Mouse (Mus musculus): ENCODE data around the gene Cdk14. TPM values are rescaled to one million over a fixed set of nuclear protein-coding genes. Genes with fewer than 3 reads are reported as not detected.

Gene Cdk14
- 0.63 TPM in 1 of 2 replicates, not detected in the other for total RNA-seq (2015; ENCODE audit: low replicate concordance)
- total RNA-seq (2017; ENCODE audit: low replicate concordance) = 0.56 and 0.60 TPM in 2 replicates

DNA sequence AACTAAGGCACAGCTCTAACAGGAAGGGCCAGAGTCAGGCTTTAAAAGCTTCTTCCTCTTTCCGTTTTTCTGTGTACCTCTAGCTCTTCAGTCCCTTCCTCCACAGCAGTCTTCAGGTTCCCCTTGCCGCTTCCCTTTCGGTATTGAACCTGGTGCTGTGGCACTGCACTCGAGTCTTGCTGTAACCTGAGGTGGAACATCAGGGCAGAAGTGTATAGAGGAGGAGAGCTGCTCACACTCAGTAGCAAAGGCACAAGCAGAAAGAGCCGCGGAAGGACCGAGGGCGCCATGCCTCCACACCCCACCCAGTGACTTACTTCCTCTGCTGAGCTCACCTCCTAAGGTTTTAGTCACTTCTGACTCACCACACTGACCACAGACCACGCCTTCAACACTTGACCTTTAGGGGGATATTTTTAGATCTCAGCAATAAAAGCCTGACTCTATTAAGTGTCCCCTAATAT, at the start of gene Cdk14:
Gene Cdk14 (minus strand): TSS at position 321 of the 464 bp plus-strand sequence.
- ATAC-seq (replicated peaks; ENCODE audit: low FRiP score, poor library complexity, severe bottlenecking) = no peak

DNA sequence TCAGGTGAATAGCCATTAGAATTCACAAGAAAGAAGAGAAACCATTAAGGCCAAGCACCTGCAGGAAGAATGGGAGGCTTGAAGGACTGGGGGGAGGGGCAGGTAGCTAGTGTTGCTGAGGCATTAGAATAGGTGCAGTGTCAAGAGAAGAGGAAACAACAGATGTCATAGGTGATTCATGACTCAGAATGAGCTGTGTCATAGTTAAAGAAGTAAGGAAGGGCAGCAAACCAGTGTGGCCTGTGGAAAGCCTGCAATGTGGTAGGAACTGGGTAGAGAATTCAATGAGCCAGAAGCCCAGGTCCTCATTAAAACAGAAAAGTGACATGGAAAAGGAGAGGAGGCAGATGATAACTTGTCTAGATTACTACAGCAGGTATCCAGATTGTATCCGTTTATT, 45.1 kb upstream of the Cdk14 start:
- ATAC-seq (replicated peaks; ENCODE audit: low FRiP score, poor library complexity, severe bottlenecking) = no peak

DNA sequence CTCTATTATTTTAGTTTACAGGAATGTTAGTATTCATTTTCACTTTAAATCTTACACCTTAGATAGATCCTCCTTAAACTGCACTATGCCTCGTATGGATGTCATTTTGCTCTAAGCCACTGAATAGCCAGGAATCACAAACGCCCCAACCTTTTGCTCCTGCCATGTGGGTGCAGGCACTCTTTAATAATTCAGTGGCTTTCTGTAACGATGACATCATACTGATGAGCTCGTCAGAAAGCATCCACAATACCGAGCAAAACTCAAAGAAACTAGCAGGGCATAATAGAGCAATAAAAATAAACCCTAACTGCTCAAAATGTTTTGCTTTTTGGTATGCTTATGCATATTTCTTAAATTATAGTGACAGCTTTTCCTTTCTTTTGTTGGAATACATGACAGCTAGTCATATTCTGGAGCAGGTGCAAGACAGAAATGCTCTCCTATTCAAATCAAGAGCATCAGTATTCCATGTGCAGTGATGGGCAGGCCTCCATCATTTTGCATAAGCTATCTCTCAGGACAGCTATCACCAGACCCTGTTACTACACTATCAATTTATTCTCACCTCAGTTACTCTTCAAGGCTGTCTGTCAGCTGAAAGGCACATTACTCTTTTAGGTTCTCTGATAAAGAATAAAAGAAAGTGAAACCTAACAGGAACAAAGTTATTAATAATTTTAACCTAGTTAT, 11.8 kb upstream of the Cdk14 start:
- no peak for ATAC-seq (replicated peaks; ENCODE audit: low FRiP score, poor library complexity, severe bottlenecking)

DNA sequence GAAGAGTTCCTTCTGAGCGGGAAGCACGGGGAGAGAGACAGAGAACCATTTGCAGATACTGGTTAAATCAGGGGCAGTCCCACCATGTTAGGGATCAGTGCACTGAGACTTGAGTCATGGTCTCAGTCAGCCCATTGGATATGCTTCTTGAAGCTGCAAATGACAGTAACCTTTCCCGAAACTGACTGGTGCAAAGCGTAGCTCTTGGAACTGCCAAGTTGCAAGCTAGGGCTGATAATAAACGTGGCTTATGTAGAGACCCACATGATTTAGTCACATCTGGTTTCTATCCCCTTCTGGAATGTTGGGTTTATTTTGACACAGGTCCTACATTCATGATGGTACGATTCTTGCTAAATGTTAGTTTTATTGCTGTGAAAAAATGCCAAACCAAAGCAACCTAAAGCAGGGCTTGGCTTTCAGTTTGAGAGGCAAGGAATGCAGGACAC, 3.6 kb upstream of the Cdk14 start:
- no peak for ATAC-seq (replicated peaks; ENCODE audit: low FRiP score, poor library complexity, severe bottlenecking)

DNA sequence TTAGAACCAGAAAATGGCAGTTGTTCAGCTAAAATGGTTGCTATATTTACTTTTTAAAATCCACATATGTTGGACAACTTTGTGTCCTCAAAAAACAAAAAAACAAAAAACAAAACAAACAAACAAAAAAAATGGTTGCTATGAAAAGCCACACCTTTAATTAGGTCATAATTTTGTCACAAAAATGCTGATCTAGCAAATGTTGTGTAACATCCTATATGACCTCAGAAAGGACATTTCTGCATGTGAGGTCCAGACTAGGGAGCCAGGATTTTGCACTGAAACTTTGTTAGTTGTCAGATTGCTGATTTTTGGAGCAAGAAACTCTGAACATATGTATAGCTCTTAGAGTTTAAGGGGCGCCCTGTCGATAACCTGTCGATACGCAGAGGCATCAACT, 3.0 kb upstream of the Cdk14 start:
- ATAC-seq (replicated peaks; ENCODE audit: low FRiP score, poor library complexity, severe bottlenecking) = no peak

DNA sequence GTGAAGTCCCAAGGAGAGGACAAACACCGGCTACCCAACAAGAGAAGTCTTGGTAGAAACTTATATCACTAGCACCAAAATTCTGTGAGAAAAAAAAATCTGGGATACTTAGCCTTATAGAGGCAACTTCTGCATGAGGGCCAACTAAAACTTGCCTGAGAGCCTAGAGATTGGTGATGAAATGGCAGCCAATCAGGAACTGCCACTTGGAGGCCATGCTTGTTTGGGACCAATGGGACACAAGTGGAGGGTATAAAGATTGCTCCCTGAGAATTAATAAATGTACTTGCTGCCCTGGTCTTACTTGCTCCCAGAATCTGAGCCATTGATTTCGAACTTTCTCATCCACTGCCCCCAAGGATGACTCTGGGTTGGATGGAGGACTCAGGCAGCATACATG, 1.3 kb upstream of the Cdk14 start:
- no peak for ATAC-seq (replicated peaks; ENCODE audit: low FRiP score, poor library complexity, severe bottlenecking)

DNA sequence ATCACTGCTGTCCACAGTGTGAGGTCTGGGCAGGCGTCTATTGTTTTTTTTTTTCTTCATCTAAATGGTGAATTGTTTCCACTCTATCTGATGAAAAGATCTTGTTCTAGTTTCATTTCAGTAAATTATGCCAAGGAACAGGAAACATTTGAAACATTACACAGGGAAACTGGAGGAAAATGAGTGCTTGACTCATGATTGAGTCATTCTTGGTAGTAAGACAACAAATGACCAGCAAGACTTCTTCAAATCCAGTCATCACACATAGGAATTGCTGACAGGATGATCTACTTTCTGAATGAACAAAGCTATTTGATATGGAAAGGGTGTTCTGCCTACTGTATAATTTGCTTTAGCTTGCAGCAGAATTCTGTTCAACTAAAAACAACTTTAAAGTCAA, 859 bp downstream of the Cdk14 start:
- no peak for ATAC-seq (replicated peaks; ENCODE audit: low FRiP score, poor library complexity, severe bottlenecking)

DNA sequence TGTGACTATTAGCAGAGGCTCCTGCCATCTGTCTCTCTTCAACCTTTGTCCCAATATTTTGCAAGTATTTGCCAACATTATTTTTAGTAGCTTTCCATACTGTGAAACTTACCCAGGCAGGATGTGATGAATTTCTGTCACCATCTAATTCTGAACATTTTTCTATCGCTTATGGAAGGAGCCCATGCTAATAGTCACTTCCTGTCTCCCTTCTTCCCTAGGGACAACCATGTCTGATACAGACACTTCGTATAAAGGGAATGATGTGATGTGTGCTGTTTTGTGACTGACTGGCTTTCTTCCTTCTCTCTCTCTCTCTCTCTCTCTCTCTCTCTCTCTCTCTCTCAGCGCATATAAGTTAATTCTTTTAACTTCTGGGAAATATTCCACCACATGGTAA, 5.3 kb downstream of the Cdk14 start:
- ATAC-seq (replicated peaks; ENCODE audit: low FRiP score, poor library complexity, severe bottlenecking) = no peak

DNA sequence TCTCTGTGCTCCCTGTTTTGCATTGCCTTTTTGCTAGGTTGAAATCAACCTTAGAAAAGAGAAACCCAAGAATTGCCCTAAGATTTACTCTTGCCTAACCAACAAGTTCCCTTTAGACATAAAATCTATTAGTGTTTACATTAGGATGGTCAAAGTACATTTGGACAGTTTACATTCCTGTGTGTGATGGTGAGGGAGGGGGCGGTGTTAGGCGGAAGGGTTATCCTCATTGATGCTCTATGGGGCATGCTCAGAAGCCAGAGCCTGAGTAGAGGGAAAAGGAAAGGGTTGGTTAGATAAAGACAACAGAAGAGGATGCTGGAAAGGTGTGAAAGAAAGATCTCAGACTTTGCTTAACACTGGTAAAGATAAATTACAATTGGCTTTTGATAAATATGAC, 8.2 kb downstream of the Cdk14 start:
- no peak for ATAC-seq (replicated peaks; ENCODE audit: low FRiP score, poor library complexity, severe bottlenecking)

DNA sequence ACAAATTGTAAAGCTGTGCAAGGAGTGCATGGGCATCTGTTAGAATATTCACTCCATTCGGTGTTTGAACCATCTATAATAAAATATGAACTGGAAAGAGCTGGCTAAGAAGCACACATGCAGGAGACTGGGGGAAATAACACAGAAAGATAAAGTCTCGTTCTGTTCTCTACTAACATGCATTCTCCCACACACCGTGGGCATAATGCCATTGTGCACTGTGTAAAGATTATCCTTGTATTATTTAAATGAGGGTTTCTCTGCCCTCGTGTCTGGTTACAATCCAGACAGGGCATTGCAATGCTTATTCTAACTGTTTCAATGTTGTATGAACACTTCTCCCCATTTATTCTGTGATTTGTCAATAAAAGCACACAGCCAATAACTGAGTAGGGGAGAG, 18.1 kb downstream of the Cdk14 start:
- ATAC-seq (replicated peaks; ENCODE audit: low FRiP score, poor library complexity, severe bottlenecking) = no peak

DNA sequence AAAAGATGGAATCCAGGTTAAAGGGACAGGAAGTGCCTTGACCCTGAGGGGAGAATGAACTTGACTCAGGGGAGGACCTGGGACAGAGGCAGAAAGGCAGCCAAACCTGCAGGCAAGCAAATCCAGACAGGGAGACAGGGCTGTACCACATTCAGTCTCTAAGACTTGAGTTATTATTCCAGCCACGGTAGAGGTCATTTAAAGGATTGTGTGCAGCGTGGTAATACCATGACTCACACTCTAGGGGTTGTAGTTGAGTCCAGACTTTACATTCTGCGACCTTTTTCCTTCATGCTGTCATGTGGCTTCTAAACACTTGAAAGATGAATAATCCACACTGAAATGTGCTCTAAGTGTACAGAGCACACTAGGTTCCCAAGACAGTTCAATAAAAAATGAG, 27.3 kb downstream of the Cdk14 start:
- ATAC-seq (replicated peaks; ENCODE audit: low FRiP score, poor library complexity, severe bottlenecking) = no peak

DNA sequence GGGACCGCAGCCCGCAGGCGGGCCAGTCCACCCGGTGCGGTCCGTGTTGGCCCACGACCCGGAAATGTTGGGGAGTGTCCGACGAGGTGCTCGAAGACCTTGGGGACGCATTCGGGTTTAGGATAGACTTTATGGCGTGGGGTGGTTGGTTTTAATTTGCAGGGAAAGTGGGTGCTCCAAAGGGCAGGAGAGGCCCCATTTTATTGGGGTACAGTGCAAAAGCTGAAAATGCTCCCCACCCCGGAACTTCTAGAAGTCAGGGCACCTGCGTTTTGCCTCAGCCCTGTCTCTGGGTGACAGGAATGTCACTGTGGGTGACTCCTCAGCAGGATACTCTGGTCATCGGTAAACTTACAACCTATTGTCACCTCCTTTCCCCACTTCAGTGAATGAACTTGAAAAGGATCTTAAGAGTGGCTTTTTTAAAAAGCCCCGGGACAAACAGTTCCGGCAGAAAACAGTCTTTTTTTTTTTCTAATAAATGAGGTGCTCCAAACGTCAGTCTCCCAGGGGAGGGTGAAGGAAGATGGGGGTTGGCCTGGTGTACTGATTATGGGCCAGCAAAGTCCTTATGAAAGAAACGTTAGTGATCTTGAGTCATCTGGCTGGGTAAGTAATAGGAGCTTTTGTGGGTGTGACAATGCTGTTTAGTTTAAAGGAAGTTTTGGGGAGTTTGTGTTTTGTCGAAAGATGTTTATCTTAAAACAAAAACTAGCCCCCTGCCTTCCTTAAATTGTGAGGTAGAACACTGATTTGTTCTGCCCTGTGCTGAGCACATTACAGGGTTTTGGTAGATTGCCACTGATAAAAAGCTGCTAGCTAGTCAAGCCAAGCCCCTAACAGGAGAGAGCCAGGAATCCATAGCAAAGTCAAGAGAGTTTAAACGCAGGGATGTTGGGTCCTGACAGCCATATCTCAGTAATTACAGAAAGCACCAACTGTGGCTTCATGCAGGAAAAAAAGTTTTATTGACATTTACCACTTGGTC, 39.1 kb downstream of the Cdk14 start:
- ATAC-seq (replicated peaks; ENCODE audit: low FRiP score, poor library complexity, severe bottlenecking) = no peak

DNA sequence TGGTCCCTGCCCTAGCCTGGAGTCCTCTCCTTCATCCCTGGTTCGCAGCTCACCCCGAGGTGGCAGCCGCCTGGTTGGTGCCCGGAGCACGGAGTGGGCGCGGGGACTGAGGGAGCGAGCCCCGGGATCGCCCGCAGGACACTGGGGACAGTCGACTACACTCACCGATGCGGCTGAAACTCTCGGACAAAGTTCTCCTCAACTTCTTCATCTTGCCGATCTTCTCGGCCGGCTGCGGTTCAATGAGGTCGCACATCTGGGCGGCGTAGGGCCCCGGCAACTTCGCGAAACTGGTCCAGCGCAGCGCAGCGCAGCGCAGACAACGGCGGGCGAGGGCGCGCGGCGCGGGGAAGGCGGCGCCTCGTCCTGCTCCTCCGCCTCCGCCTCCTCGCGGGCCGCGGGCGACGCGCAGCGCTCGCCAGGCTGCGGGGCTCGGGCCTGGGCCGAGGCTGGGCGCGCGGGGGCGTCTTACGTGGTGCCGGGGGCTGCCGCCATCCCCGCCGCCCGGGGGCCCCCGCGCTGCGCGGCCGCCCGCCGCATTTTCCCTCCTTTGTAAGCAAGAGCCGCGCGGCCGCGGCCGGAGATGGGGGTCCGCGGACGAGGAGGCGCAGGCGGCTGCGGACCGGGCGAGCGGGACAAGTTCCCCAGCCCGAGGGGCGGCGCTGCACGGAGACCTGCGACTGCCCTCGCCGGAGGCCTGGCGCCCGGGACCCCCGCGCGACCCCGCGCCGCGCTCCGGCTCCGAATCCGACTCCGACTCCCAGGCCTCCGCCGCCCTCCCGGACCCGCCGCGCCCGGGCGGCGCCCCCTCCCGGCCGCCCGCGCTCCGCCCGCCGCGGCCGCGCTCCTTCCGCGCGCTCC, 40.0 kb downstream of the Cdk14 start:
- ATAC-seq (replicated peaks; ENCODE audit: low FRiP score, poor library complexity, severe bottlenecking) = no peak

DNA sequence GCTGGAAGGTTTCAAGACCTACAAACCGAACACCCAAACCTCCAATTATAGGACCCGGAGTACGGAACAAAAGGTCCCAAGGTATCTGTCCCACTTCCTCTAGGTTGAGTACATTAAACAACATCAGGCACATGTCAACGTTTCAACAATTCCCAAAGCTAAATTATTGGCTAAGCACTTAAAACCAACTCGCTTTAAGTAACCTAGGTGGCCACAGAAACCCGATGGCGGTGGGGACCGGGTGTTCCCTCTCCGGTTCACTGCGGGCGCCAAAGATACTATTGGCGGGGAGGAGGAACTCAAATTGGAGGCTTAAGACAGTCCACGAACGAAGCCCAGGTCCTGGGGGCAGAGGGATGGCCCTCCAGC, 40.6 kb downstream of the Cdk14 start:
- no peak for ATAC-seq (replicated peaks; ENCODE audit: low FRiP score, poor library complexity, severe bottlenecking)

DNA sequence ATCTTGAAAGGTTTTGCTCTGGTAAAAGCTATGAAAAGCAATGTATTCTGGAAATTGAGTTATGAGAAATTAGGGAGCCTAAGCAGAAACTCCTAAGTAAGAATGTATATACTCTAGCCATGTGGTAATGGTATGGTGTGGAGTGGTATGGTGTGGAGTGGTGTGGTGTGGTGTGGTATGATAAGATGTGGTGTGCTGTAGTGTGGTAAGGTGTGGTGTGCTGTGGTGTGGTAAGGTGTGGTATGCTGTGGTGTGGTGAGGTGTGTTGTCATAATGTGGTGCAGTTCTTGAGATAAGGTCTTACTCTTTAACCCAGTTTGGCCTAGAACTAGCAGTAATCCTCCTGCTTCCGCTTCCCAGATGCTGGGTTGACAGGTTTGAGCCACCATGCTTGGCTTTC, 45.7 kb downstream of the Cdk14 start:
- ATAC-seq (replicated peaks; ENCODE audit: low FRiP score, poor library complexity, severe bottlenecking) = no peak

DNA sequence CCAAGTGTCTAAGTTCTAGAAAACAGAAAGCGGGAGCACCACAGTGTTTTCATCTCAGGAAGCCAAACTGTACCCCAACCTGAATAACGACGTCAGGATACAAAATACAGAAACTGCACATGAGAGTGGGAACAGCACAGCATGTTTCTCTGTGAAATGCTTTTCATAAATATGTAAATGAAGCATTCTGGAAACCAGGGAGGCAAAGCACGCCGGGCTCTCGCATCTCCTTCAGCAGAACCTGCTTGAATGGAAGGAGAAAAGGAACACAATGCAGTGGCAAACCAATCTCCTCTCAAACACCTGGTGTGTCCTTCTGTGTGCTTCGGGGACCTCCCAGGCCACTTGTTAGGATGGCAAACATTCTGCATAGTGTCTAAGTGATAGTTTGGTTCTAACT, 46.6 kb downstream of the Cdk14 start:
- ATAC-seq (replicated peaks; ENCODE audit: low FRiP score, poor library complexity, severe bottlenecking) = no peak

DNA sequence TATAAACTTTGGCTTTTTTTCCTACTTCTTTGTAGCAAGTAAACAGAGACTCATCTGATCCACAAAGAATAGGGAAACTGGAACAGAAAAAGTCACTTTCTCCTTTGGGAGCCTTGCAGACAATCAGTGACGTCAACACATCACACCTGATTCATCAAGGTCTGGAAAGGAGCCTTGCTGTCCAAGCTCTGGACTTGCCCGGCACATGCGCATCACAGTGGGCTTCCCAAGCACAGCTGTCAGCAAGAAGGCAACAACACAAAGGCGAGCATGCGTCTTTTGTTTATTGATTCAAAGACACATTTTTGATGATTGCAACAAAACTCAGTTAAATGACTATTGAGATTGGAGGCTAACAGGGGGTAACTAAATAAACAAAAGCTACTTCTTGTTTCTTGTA, 47.2 kb downstream of the Cdk14 start:
- ATAC-seq (replicated peaks; ENCODE audit: low FRiP score, poor library complexity, severe bottlenecking) = no peak

DNA sequence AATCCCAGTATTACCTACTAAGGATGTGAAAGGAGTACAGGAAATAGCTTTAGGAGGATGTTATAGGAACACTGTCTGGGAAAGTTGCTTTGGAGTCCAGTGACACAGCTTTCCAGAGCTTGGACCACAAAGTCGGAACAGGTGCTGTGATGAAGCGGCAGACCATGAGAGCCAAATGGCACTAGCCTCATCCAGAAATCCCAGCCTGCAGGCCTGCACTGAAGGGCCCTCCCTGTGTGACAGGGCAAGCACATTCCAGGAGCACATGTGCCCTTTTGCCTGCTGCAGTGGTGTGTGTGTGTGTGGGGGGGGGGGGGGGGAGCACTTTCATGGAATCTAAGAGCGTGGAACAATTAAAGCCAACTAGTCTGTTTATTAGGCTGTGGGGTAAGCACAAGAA, 47.8 kb downstream of the Cdk14 start:
- no peak for ATAC-seq (replicated peaks; ENCODE audit: low FRiP score, poor library complexity, severe bottlenecking)

DNA sequence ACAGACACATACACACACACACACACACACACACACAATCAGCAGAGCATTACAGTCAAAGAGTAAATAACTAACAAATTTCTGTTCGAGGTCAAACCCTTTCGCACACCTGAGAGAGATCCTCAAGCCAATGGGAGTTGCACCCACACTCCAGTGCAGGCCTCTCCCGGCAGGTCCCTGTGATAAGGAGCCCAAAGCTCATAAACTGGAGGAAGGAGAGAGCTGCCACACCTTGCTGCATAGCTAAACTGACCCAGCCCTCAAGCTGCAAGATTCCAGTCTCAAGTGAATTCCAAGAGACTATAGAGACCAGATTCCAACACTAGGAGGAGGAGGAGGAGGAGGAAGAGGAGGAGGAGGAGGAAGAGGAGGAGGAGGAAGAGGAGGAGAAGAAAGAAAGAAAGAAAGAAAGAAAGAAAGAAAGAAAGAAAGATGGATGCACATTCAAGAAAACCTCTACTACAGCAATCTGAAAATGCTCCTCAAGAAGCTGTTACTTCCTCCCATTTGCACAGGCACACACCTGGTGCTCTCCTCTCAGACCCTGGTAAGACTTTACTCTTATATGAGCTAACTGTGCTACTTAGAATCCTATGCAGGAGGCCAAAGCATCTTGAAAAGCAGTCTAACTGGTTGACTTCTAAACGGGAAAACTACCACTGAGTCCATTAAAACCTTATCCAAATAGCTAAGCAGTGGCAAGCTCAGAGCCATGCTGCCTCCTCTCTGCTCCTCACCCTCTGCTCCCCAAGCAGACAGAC, 49.6 kb downstream of the Cdk14 start:
- no peak for ATAC-seq (replicated peaks; ENCODE audit: low FRiP score, poor library complexity, severe bottlenecking)

Data from erythroblast, adult 5-6 weeks (primary cell).